Mouse (Mus musculus) cerebellum, adult 2 months (tissue): ENCODE measurements around the gene Plppr1. TPM values are rescaled to one million over a fixed set of nuclear protein-coding genes. Genes with fewer than 3 reads are reported as not detected.
A peak's percentile ranks its signal among the peaks of the same experiment; 100 is the strongest.

Source experiments
- DNase-seq, 2 experiments: peaks; one replicate each; pipeline ENCODE4 v3.0.0; 2021
- H3K27ac ChIP-seq: fragments of 200-500 bp; 2 replicates; pipeline ENCODE4 v1.5.1; 2012; ENCODE audit warnings: low read length, control low read depth, inconsistent platforms; ENCODE audit not compliant: insufficient read depth
- H3K27me3 ChIP-seq: fragments of 200-500 bp; 2 replicates; pipeline ENCODE4 v1.6.1; 2012; ENCODE audit warnings: inconsistent platforms, mild to moderate bottlenecking, low read length, moderate library complexity; ENCODE audit not compliant: control insufficient read depth, insufficient read depth
- H3K4me1 ChIP-seq: fragments of 200-500 bp; 2 replicates; pipeline ENCODE4 v1.6.1; 2011; ENCODE audit warnings: low read length; ENCODE audit not compliant: control insufficient read depth, insufficient read depth
- H3K4me3 ChIP-seq: fragments of 200-500 bp; replicated peaks from 2 replicates; pipeline ENCODE3; 2011; ENCODE audit warnings: mild to moderate bottlenecking, low read depth, low read length, control low read depth; ENCODE audit not compliant: insufficient read depth
- CTCF ChIP-seq: fragments of 200-500 bp; IDR thresholded peaks from 2 replicates; pipeline ENCODE4 v1.5.1; 2011; ENCODE audit warnings: low read depth, mild to moderate bottlenecking, control low read depth, low read length, moderate library complexity, borderline replicate concordance; ENCODE audit not compliant: insufficient read depth
- POLR2A ChIP-seq: fragments of 200-500 bp; IDR thresholded peaks from 2 replicates; pipeline ENCODE4 v1.6.1; 2011; ENCODE audit warnings: low read length, control low read depth, borderline replicate concordance; ENCODE audit not compliant: insufficient read depth
- WGBS: fragments of 180-500 bp; shearing (Covaris S2); methylation state at CpG from one replicate; pipeline ENCODE4 v1.1.7; 2018; 5-methylcytosine and 5-hydroxymethylcytosine counted together
- polyA plus RNA-seq: library from polyadenylated mRNA; depleted of rRNA; stranded (reverse); fragments of >200 nt; gene quantifications from 2 replicates; pipeline ENCODE4 v1.2.3, GENCODE M21; 2012; rRNA removed

Gene Plppr1
- 1.7 and 2.0 TPM in 2 replicates for polyA plus RNA-seq

DNA sequence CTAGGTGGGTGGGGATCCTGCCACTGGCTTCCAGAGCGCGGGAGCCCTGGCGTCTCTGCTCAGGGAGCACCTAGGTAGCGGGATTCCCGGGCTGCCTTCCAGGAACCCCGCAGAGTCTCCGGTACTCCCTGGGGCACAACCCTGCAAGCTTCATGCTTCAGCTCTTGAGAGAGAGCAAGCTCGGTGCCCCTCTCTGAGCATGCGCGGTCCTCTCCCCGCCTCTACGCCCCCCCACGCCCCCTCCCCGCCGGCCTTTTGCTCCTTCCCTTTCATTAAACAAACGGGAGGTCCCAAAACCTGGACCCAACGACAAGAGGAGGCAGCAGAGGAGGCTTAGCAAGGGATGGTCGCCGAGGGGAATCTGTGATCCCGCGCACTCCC, at the start of gene Plppr1:
Gene Plppr1 (plus strand): TSS at position 253 of the 381 bp plus-strand sequence.
- H3K27me3 ChIP-seq = no peaks in the 10 kb centered on the region; the same call in 1 of the 2 replicates
- TF ChIP-seq POLR2A = no peak
- TF ChIP-seq CTCF = no peak
- peak; percentile 60 to 68 for DNase-seq
- peak within 1 kb of the TSS; percentile 57 for H3K4me3 ChIP-seq
- WGBS = under 1% methylated on average over 20 of the region's 21 CpGs
- no peaks in the 10 kb centered on the region for H3K4me1 ChIP-seq
- H3K27ac ChIP-seq = no peak within 1 kb of the TSS

DNA sequence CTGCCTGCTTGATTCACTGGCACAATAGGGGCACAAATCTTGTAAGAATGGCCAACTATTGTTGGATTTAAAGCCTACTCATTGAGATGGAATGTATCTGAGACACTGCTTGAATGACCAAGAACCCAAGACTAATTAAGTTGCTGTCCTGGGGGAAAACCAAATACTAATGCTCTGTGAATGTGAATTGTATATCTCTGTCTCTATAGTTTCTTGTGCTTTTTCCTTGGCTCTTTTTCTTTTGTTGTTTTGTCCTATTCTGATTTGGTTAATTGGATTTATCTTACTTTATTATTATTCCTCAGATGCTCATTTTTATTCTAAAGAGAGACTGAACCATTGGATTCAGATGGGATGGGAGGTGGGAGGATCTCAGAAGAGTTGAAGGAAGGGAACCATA, 42.4 kb upstream of the Plppr1 start:
- TF ChIP-seq POLR2A (no peak), CTCF (no peak)
- Histone ChIP-seq H3K27me3 (no peaks in the 10 kb centered on the region), H3K27ac (no peak overlapping the region), H3K4me1 (no peaks in the 10 kb centered on the region), H3K4me3 (no peak overlapping the region)
- DNase-seq = no peak

DNA sequence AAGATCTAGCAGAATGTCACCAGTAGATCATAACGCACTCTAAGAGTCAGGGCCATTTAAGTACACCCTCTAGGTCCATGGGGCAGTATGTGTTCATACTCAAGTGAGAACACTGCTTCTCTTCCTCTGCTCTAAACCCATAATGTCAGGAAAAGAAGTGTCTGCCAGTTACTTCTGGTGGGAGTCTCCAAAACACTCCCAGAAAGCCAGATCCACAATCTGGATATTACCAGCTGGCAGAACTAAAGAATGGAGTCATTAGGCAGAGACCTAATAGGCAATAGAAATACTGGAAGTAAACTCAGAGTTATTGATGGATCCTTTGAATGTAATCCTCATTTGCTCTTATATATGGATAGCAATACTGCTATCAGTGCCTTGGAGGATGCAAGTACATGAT, 35.9 kb upstream of the Plppr1 start:
- TF ChIP-seq POLR2A = no peak
- no peak for TF ChIP-seq CTCF
- Histone ChIP-seq H3K4me1 (no peaks in the 10 kb centered on the region), H3K4me3 (no peak overlapping the region), H3K27me3 (no peaks in the 10 kb centered on the region), H3K27ac (no peak overlapping the region)
- no peak for DNase-seq
- 91% methylated on average over 1 of the region's 1 CpGs for WGBS

DNA sequence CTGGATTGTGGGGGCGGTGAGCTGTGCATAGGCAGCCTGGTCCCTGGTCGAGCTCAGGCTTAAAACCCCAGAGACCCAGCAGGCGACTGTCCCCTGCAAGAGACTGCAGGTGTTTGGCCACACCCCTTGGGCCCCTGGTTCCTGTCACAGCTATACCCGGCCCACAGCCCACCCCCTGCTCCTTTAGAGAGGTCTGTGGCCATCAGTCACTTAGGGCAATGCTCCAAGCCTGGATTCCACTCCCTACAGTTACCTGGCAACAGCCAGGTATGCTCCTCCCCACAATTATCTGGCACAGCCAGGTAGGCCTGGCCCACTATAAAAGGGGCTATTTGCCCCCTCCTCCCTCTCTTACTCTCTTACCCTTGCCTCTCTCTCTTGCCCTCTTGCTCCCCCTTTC, 20.8 kb upstream of the Plppr1 start:
- peaks cover 16% of the 10 kb centered on the region; the same call in 1 of the 2 replicates for H3K4me1 ChIP-seq
- no peak overlapping the region for H3K27ac ChIP-seq
- DNase-seq = no peak
- WGBS = 53% methylated on average over 4 of the region's 4 CpGs
- H3K27me3 ChIP-seq = no peaks in the 10 kb centered on the region; the same call in 1 of the 2 replicates
- TF ChIP-seq CTCF (no peak), POLR2A (no peak)
- no peak overlapping the region for H3K4me3 ChIP-seq

DNA sequence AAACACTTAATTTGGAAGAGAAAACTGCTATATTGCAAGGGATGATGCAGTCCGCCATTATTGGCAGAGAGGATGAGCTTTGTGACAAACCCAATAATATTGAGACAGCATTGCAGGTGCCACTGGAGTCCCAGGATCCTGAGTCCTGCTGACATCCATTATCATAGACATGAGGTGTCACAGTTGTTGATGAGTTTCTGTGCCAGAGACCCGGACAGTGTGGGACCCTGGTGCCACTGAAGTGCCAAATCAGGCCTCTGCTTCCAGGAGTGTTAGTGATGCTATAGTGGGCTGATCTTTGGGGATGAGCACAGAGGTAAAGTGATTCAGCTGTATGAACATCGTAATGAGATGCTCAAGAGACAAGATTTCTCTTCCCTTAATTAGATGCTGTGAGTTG, 19.2 kb upstream of the Plppr1 start:
- 63% methylated on average over 3 of the region's 3 CpGs for WGBS
- H3K4me1 ChIP-seq = peaks cover 16% of the 10 kb centered on the region; the same call in 1 of the 2 replicates
- no peak overlapping the region for H3K4me3 ChIP-seq
- TF ChIP-seq CTCF (no peak), POLR2A (no peak)
- no peak overlapping the region for H3K27ac ChIP-seq
- DNase-seq = no peak
- H3K27me3 ChIP-seq = no peaks in the 10 kb centered on the region

DNA sequence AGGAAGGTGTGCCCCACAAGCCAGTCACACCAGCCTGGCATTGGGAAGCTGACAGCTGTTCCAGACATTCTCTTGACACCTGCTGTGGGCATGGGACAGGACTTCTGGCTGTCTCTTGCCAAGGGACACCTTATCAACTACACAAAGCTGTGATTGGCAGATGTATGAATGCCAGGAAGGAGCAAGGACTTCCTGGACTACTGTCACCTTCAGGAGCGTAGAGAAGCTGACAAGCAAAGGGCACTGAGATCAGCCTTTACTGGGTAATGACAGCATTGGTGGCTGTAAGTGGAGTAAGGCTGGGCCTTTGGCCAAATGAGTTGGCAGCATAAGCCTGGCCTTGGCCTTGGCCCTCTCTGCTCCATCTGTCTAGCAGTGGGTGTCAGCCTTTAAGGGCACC, 17.4 kb upstream of the Plppr1 start:
- Histone ChIP-seq H3K27ac (no peak overlapping the region), H3K4me3 (no peak overlapping the region), H3K4me1 (peaks cover 16% of the 10 kb centered on the region; the same call in 1 of the 2 replicates), H3K27me3 (no peaks in the 10 kb centered on the region)
- WGBS = 4% methylated on average over 1 of the region's 1 CpGs
- peak; percentile 90 to 95 for DNase-seq
- TF ChIP-seq POLR2A (no peak), CTCF (no peak)

DNA sequence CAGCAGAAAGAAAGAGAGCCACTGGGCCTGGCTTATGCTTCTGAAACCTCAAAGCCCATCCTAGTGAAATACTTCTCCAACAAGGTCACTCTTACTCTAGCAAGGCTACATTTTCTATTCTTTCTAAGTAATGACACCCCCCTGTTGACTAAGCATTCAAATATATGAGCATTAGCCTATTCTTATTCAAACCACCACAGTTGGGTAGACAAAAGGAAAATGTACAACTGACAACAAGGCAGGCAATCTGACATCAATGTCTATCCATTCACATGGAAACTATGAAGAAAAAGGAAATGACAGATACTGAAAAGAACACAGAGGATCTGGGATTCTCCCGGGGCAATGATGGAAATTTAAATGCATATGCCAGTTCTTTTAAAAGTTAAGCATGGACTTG, 8.4 kb upstream of the Plppr1 start:
- Histone ChIP-seq H3K27me3 (no peaks in the 10 kb centered on the region; the same call in 1 of the 2 replicates), H3K4me3 (no peak overlapping the region), H3K4me1 (no peaks in the 10 kb centered on the region), H3K27ac (no peak overlapping the region)
- DNase-seq = no peak
- 78% methylated on average over 1 of the region's 1 CpGs for WGBS
- no peak for TF ChIP-seq POLR2A
- no peak for TF ChIP-seq CTCF

DNA sequence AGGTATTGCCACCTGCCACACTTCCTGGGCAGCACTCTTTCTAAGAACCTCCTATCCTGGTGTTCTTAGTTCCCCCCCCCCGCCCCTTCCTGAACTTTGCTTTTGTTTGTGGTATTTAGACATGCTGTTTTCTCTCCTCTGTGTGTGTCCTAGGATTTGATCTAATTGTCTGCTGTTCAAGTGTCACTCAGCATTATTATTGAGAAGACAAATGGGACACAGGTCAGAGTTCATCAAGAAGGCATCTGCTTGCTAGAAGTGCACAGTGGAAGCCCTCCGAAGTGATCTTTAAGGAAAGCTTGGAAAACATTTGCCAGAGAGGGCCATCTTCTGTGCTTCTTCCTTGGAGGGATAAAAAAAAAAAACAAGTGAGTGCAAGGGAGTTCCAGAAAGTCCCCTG, 1.2 kb upstream of the Plppr1 start:
- H3K4me1 ChIP-seq = no peaks in the 10 kb centered on the region
- DNase-seq = no peak
- H3K27ac ChIP-seq = no peak overlapping the region
- no peak for TF ChIP-seq CTCF
- 69% methylated on average over 2 of the region's 2 CpGs for WGBS
- H3K27me3 ChIP-seq = no peaks in the 10 kb centered on the region; the same call in 1 of the 2 replicates
- H3K4me3 ChIP-seq = no peak overlapping the region

DNA sequence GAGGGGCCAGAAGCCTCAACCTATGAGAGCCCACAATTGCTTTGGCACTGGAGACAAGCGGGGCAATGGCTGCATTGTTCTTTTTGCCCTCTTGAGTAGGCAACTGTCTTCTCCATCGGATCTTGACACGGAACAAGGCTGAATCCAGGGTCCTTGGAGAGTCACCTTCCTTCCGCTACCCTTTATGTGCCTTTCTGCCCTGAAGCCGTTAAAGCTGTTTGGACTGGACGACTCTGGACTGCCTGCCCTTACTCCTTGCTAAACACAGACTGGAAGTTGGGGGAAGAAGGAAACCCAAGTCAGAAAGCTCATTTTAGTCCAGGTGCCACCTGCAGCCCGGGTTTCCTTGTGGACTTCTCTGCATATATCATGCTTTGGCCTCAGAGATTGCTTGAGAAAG, 516 bp upstream of the Plppr1 start:
- TF ChIP-seq POLR2A (no peak), CTCF (no peak)
- no peak overlapping the region for H3K27ac ChIP-seq
- H3K27me3 ChIP-seq = no peaks in the 10 kb centered on the region; the same call in 1 of the 2 replicates
- peak overlapping the region; percentile 57 for H3K4me3 ChIP-seq
- H3K4me1 ChIP-seq = no peaks in the 10 kb centered on the region
- DNase-seq = no peak
- WGBS = 23% methylated on average over 7 of the region's 7 CpGs
